Mouse (Mus musculus): ENCODE measurements around the gene Srrd.

DNA sequence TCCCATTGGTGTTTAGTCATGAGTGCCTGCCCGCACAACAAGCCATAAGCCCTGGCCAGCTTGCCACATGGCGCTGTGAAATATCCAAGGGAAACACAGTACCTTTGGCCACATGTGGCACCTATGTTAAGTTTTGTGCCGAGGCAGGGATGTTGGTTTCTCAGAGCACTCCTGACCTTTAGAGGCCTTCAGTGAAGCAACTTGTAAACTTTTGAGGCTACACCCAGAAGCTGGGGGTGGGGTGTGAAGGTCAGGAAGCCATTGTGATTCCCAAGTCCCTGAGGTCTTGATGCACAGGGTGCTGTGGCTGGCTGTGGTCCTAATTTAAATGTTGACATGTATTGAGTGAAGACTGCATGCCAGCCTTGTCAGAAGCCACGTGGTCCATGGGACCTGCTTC, 43.4 kb downstream of the Srrd start:
- TF ChIP-seq CTCF (conservative IDR thresholded peaks at IDR 0.05; ENCODE audit: low read length) (no peak), NANOG (IDR thresholded peaks at IDR 0.05; ENCODE audit: borderline replicate concordance, low read length) (no peak), POU5F1 (IDR thresholded peaks at IDR 0.05; ENCODE audit: borderline replicate concordance, low read length) (no peak)
